Mouse (Mus musculus) limb, embryonic 15.5 days (tissue): Measurements from ENCODE around the gene Snca. TPM values are rescaled to one million over a fixed set of nuclear protein-coding genes. Genes with fewer than 3 reads are reported as not detected.
"Not testable (repeated sequence)": the region's sequence is repeated elsewhere in the genome, so short reads cannot be mapped to it uniquely, and the experiment has no call there.

Source experiments
- ATAC-seq: fragments of 200-750 bp; cut with Nextera tagmentation; 2 replicates; pipeline ENCODE4 v1.8.0; 2017; ENCODE audit warnings: low read depth, moderate TSS enrichment; ENCODE audit not compliant: insufficient number of reproducible peaks, low FRiP score, low TSS enrichment
- H3K27ac ChIP-seq: fragments of 300-500 bp; sonication (generic); 2 replicates; pipeline ENCODE4 v1.5.1; 2015; ENCODE audit warnings: moderate library complexity, mild to moderate bottlenecking, inconsistent platforms
- H3K27me3 ChIP-seq: fragments of 300-500 bp; sonication (generic); 2 replicates; pipeline ENCODE4 v1.6.1; 2015; ENCODE audit warnings: inconsistent platforms
- H3K36me3 ChIP-seq: fragments of 300-500 bp; sonication (generic); 2 replicates; pipeline ENCODE4 v1.6.1; 2015; ENCODE audit warnings: inconsistent platforms
- H3K4me1 ChIP-seq: fragments of 300-500 bp; sonication (generic); 2 replicates; pipeline ENCODE4 v1.6.1; 2015; ENCODE audit warnings: inconsistent platforms
- H3K4me2 ChIP-seq: fragments of 300-500 bp; sonication (generic); 2 replicates; pipeline ENCODE4 v1.6.1; 2015; ENCODE audit warnings: mild to moderate bottlenecking, inconsistent platforms
- H3K4me3 ChIP-seq: fragments of 300-500 bp; sonication (generic); 2 replicates; pipeline ENCODE4 v1.5.1; 2015; ENCODE audit warnings: mild to moderate bottlenecking, inconsistent platforms
- H3K9ac ChIP-seq: fragments of 300-500 bp; sonication (generic); 2 replicates; pipeline ENCODE4 v1.6.1; 2015; ENCODE audit warnings: inconsistent platforms
- H3K9me3 ChIP-seq: fragments of 300-500 bp; sonication (generic); 2 replicates; pipeline ENCODE4 v1.6.1; 2016; ENCODE audit warnings: inconsistent platforms
- WGBS: fragments of 180-500 bp; shearing (Covaris S2); methylation state at CpG from one replicate; pipeline ENCODE4 v1.1.7; 2015; 5-methylcytosine and 5-hydroxymethylcytosine counted together
- polyA plus RNA-seq: library from polyadenylated mRNA; unstranded; fragments of >200 nt; fragmentation: Nextera tagmentation; extraction: Ambion mirVana; gene quantifications from 2 replicates; pipeline ENCODE4 v1.2.1, GENCODE M21; 2015

Gene Snca
- polyA plus RNA-seq, 1 experiment from 2014 or later = 35.9 TPM

GRCm38 (mm10) chr6:60698072-60698471 lies 131.6 kb downstream of the Snca start:
- H3K9me3 ChIP-seq = no peaks in the 10 kb centered on the region
- H3K4me3 ChIP-seq = no peak overlapping the region
- no peaks in the 10 kb centered on the region for H3K27me3 ChIP-seq
- H3K4me1 ChIP-seq = no peaks in the 10 kb centered on the region
- no peak overlapping the region for H3K27ac ChIP-seq
- WGBS = 85% methylated on average over 2 of the region's 2 CpGs
- no peak for ATAC-seq
- no peaks in the 10 kb centered on the region for H3K36me3 ChIP-seq
- no peak overlapping the region for H3K9ac ChIP-seq
- H3K4me2 ChIP-seq = no peak overlapping the region

DNA sequence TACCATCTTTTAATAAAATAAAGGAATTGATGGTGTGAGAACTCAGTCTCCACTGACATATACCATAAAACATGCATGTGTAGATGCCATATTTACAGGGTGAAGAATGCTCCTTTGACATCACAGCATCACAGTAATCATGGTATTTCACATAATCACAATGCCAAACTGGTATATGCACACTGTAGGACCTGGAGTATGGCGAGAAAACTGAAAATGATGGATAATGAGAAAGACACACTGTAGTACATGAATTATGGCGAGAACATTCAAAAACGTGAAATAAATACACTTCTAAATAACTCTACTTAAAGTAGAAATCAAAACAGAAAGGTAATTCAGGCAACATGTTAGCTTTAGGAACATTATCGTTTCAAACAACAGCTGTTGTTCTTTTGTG lies 142.6 kb downstream of the Snca start:
- not testable (repeated sequence) for H3K27ac ChIP-seq, H3K4me3 ChIP-seq, H3K9ac ChIP-seq, H3K36me3 ChIP-seq, H3K4me1 ChIP-seq, H3K9me3 ChIP-seq, H3K4me2 ChIP-seq, ATAC-seq, H3K27me3 ChIP-seq
- WGBS = 74% methylated on average over 4 of the region's 4 CpGs

GRCm38 (mm10) chr6:60682233-60682632 lies 147.4 kb downstream of the Snca start:
- no peaks in the 10 kb centered on the region for H3K9me3 ChIP-seq
- WGBS = 48% methylated on average over 4 of the region's 4 CpGs
- H3K27ac ChIP-seq = no peak overlapping the region
- no peak overlapping the region for H3K4me3 ChIP-seq
- H3K4me2 ChIP-seq = no peak overlapping the region
- no peaks in the 10 kb centered on the region for H3K36me3 ChIP-seq
- H3K9ac ChIP-seq = no peak overlapping the region
- H3K4me1 ChIP-seq = no peaks in the 10 kb centered on the region
- no peak for ATAC-seq
- no peaks in the 10 kb centered on the region for H3K27me3 ChIP-seq

Other genes starting within 250 kb of the Snca start
- gene Mmrn1, start 95.1 kb upstream of the Snca start, polyA plus RNA-seq = 6.1 and 6.7 TPM in 2 replicates